Mouse (Mus musculus) embryo, embryonic 10.5 days (tissue): ENCODE measurements at regions not wholly inside any gene's neighbourhood (a gene's known extent, or its start where the extent isn't known, plus 50 kb on each side); places are given as distances from the start of the nearest gene placed in this dataset.
A peak's percentile ranks its signal among the peaks of the same experiment; 100 is the strongest.
"Not testable (repeated sequence)": the region's sequence is repeated elsewhere in the genome, so short reads cannot be mapped to it uniquely, and the experiment has no call there.

Experiments
- DNase-seq: peaks from one replicate; pipeline ENCODE4 v3.0.0-alpha.2; 2015; ENCODE audit warnings: low spot score

DNA sequence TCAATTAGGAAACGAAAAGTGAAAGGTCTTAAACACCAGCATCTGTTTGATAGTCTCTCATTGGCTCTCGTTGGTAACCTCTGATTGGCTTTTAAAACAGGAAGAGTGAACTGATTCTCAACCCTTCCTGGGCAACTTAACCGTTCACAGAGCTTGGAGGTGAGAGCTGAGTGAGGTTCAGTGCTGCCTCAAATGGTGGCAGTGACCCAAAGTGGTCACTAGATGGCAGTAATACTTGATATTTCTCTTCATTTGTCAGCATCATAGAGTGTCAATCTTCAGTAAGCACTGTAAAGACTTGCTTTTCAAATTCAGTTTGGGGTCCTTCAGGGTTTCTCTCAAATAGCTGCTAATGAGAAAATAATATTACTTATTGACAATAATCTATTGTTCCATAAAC lies 321.8 kb upstream of the Gdi2 start:
- DNase-seq = peak; percentile 51

DNA sequence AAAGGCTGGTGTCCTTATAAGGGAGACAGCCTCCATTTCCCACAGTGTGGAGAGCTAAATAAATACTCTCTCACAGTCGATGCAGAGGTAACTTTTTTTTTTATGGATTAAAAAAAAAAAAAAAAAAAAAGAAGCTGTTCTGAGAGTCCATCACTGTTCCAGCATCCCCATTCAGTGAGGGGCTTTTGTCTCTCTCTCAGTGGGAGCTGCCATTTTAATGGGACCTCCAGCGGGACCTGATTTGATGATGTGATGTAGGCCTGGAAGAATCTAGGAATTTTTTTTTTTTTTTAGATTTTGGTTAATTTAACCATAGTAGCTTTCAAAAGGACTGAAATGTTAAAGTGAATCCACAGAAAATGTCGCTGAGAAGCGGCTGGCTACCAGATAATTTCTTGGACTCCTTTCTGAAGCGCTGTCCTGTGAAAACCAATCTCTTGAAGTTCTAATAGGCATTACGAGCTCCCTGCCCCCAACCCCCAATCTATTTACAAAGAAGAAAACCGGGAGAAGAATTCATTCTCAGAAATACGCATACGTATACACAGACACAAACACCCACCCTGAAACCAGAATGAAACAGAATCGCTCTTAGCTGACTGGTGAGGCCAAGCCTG lies 316.8 kb upstream of the Gdi2 start:
- peak; percentile 0 for DNase-seq

DNA sequence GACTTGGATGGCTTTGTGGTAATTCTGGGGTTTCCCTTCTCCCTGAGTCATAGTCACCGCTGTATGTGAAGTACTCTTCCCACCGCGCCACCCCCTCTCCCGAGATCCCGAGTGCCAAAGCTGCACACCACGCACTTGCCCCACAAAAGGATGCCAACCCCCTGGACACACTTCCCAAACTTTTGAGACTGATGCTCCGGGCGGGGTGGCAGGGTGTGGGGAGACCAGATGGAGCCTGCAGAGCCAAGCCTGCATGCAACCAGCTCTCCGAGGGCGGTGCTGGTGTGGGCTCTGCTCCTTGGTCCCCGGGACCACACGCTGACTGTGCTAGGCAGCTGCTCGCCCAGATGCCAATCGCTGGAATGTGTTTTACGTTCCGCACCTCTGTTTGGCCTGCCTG lies 316.2 kb upstream of the Gdi2 start:
- no peak for DNase-seq

DNA sequence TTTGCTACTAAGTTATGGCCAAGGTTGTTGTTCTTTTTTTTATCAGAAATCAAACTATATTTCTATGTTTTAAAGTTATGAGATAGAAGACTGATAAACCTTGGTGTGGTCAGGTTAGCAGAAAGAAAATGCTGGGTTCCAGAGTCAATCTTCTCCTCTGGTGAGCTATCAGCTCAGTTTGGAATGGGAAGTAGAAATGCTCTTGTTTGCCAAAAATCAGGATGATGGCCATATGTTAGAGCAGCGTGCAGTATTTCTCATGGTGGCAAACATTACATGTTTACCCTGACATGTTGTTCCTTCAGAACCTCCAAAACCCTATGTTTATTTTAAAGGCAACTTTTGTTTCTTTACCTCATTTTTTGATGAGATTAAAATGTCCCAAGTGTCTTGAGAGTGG lies 279.5 kb upstream of the Gdi2 start:
- no peak for DNase-seq

DNA sequence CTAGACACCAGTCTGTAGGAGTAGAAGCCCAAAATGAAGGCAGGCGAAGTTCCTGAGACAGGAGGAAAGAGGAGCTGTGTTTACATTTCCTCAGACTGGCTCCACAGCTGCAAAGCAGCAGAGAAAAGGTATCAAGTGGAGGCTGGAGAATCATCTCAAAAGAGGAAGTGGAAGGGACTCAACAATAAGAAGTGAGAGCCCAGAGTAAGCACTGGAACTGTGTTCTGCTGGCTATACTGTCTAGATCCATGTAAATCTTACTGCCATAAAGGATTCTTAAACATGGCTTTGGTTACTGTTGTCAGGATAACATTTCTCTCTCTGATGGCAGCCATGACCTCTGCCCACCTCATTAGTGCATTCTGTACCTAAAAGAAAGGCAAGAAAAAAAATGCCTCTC lies 261.7 kb upstream of the Gdi2 start:
- not testable (repeated sequence) for DNase-seq
